Mouse (Mus musculus): ENCODE measurements at regions not wholly inside any gene's neighbourhood (a gene's known extent, or its start where the extent isn't known, plus 50 kb on each side); places are given as distances from the start of the nearest gene placed in this dataset.
A peak's percentile ranks its signal among the peaks of the same experiment; 100 is the strongest.

DNA sequence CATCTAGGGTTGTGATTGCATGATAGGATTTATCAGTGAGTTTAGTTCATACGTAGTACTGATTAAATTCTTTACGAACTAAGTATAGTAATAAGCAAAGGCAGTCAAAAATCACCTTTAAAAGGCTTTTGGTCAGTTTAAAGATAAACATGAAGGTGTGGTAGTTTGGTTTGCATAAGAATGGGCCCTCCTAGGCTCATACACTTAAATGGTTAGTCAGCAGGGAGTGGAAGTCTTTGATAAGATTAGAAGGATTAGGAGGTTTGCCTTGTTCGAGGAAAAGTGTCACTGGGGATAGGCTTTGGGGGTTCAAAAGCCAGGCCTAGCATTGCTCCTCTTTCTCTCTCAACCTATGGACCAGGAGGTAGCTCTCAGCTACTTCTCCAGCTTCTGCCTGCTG is 357.4 kb upstream of the Pdzrn3 start:
- WGBS: 47% methylated on average over 3 of the region's 3 CpGs
- TF ChIP-seq EP300 (optimal IDR thresholded peaks at IDR 0.05): no peak
- no peak for TF ChIP-seq CTCF (IDR thresholded peaks at IDR 0.05; ENCODE audit: low read depth)
- Histone ChIP-seq H3K36me3 (ENCODE audit: control insufficient read depth, insufficient read depth, low read length) (no peaks in the 10 kb centered on the region), H3K9ac (ENCODE audit: low read length) (no peak overlapping the region), H3K4me3 (ENCODE audit: low read depth, low read length) (no peak overlapping the region), H3K27me3 (ENCODE audit: control insufficient read depth, insufficient read depth, low read length) (no peaks in the 10 kb centered on the region), H3K9me3 (ENCODE audit: control insufficient read depth, low read length) (no peaks in the 10 kb centered on the region), H3K4me2 (replicated peaks; ENCODE audit: low read depth) (no peak overlapping the region), H3K4me1 (replicated peaks; ENCODE audit: control insufficient read depth, insufficient read depth) (no peaks in the 10 kb centered on the region), H3K27ac (replicated peaks) (no peak overlapping the region)
- DNase-seq (ENCODE audit: low spot score) (peak; percentile 13), ATAC-seq (ENCODE audit: low FRiP score, low TSS enrichment) (peak; percentile 76; the same call in 1 of the 2 replicates)

DNA sequence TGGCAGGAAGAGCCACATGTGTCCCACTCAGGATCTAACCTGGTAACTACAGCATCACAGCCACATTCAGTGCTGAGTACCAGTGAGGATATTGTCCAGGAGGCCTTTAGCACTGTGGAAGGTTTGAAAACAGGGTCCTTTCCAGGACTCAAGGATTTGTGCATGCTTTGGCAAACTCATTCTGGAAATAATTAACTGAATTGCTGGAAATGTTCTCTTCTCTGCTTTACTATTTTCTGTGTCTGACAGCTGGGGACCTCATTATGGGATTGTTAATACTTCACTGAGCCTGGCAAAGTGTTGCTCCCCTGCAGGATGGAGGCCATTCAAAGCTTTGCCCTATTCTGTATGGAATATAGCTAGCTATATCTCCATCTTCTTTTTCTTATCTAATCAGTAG is 342.8 kb upstream of the Pdzrn3 start:
- no peak overlapping the region for H3K4me2 ChIP-seq (replicated peaks; ENCODE audit: low read depth)
- H3K9me3 ChIP-seq (ENCODE audit: control insufficient read depth, low read length): no peaks in the 10 kb centered on the region
- no peaks in the 10 kb centered on the region for H3K4me1 ChIP-seq (replicated peaks; ENCODE audit: control insufficient read depth, insufficient read depth)
- no peak overlapping the region for H3K4me3 ChIP-seq (ENCODE audit: low read depth, low read length)
- H3K27me3 ChIP-seq (ENCODE audit: control insufficient read depth, insufficient read depth, low read length): no peaks in the 10 kb centered on the region
- DNase-seq (ENCODE audit: low spot score) (no peak), ATAC-seq (ENCODE audit: low FRiP score, low TSS enrichment) (no peak)
- TF ChIP-seq CTCF (IDR thresholded peaks at IDR 0.05; ENCODE audit: low read depth) (no peak), EP300 (optimal IDR thresholded peaks at IDR 0.05) (no peak)
- no peak overlapping the region for H3K27ac ChIP-seq (replicated peaks)
- no peaks in the 10 kb centered on the region for H3K36me3 ChIP-seq (ENCODE audit: control insufficient read depth, insufficient read depth, low read length)
- H3K9ac ChIP-seq (ENCODE audit: low read length): no peak overlapping the region

DNA sequence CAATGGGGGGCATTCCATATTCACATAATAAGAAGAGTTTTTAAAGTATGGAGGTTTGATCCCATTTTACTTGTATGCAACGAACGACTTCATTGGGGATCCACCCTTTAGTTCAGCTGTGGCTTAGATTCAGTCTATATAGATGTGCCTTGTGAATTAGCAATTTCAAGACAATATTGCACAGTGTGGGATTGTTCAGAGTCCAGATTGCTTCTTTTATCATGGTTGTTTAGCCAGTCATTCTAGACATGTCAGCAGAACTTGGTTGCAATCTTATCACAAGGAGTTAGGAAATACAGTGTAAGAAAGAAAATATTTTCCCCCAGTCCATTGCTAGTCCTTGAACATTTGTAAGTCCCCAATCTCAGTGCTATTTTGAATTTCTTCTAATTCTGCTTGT is 312.0 kb upstream of the Pdzrn3 start:
- Histone ChIP-seq H3K9ac (ENCODE audit: low read length) (no peak overlapping the region), H3K9me3 (ENCODE audit: control insufficient read depth, low read length) (no peaks in the 10 kb centered on the region), H3K4me1 (replicated peaks; ENCODE audit: control insufficient read depth, insufficient read depth) (no peaks in the 10 kb centered on the region), H3K4me2 (replicated peaks; ENCODE audit: low read depth) (no peak overlapping the region), H3K27me3 (ENCODE audit: control insufficient read depth, insufficient read depth, low read length) (no peaks in the 10 kb centered on the region), H3K27ac (replicated peaks) (no peak overlapping the region), H3K36me3 (ENCODE audit: control insufficient read depth, insufficient read depth, low read length) (no peaks in the 10 kb centered on the region), H3K4me3 (ENCODE audit: low read depth, low read length) (no peak overlapping the region)
- 94% methylated on average over 2 of the region's 2 CpGs for WGBS
- DNase-seq (ENCODE audit: low spot score) (no peak), ATAC-seq (ENCODE audit: low FRiP score, low TSS enrichment) (no peak)
- TF ChIP-seq CTCF (IDR thresholded peaks at IDR 0.05; ENCODE audit: low read depth): no peak
- no peak for TF ChIP-seq EP300 (optimal IDR thresholded peaks at IDR 0.05)

DNA sequence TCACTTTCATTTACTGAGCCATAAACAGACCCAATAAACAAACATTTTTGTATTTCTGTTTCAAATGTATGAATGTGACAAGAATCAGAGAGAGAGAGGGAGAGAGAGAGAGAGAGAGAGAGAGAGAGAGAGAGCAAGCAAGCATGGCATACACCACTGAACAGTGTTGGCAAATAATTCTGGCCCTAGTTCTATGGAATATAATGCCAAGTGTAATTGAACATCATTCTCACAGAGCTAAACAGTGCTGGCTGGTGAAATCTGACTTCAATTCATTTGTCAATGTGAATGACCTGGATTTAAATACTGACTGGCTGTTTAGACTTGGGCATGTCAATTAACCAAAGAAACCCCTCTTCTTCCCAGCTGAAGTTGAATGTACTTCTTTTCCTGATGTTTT is 308.9 kb upstream of the Pdzrn3 start:
- H3K4me2 ChIP-seq (replicated peaks; ENCODE audit: low read depth): no peak overlapping the region
- TF ChIP-seq CTCF (IDR thresholded peaks at IDR 0.05; ENCODE audit: low read depth) (no peak), EP300 (optimal IDR thresholded peaks at IDR 0.05) (no peak)
- no peaks in the 10 kb centered on the region for H3K9me3 ChIP-seq (ENCODE audit: control insufficient read depth, low read length)
- no peak overlapping the region for H3K4me3 ChIP-seq (ENCODE audit: low read depth, low read length)
- DNase-seq (ENCODE audit: low spot score): no peak
- no peak for ATAC-seq (ENCODE audit: low FRiP score, low TSS enrichment)
- no peaks in the 10 kb centered on the region for H3K36me3 ChIP-seq (ENCODE audit: control insufficient read depth, insufficient read depth, low read length)
- H3K27me3 ChIP-seq (ENCODE audit: control insufficient read depth, insufficient read depth, low read length): no peaks in the 10 kb centered on the region
- H3K4me1 ChIP-seq (replicated peaks; ENCODE audit: control insufficient read depth, insufficient read depth): no peaks in the 10 kb centered on the region
- no peak overlapping the region for H3K9ac ChIP-seq (ENCODE audit: low read length)
- H3K27ac ChIP-seq (replicated peaks): no peak overlapping the region

DNA sequence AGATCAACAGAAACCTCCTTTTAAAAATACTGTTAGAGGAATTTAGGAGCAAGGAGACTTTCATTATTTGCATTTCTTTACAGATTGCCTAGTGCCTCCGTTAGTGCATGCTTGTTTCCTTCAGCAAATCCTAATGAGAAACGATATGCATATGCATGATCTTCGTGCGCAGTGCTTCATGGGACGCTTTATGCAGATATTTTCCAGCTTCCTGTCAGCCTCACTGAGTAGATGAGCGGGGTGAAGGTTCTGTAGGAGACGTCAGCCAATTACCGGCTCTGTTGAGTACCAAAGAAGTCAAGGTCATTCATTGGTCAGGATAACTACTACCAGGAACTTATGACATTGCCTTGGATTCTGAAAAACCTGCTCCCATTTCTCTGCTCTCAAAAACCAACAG is 308.0 kb upstream of the Pdzrn3 start:
- Histone ChIP-seq H3K27ac (replicated peaks) (no peak overlapping the region), H3K36me3 (ENCODE audit: control insufficient read depth, insufficient read depth, low read length) (no peaks in the 10 kb centered on the region), H3K4me2 (replicated peaks; ENCODE audit: low read depth) (no peak overlapping the region), H3K9ac (ENCODE audit: low read length) (no peak overlapping the region), H3K4me1 (replicated peaks; ENCODE audit: control insufficient read depth, insufficient read depth) (no peaks in the 10 kb centered on the region), H3K4me3 (ENCODE audit: low read depth, low read length) (no peak overlapping the region), H3K27me3 (ENCODE audit: control insufficient read depth, insufficient read depth, low read length) (no peaks in the 10 kb centered on the region), H3K9me3 (ENCODE audit: control insufficient read depth, low read length) (no peaks in the 10 kb centered on the region)
- WGBS: 84% methylated on average over 8 of the region's 8 CpGs
- ATAC-seq (ENCODE audit: low FRiP score, low TSS enrichment): no peak
- TF ChIP-seq EP300 (optimal IDR thresholded peaks at IDR 0.05): no peak
- TF ChIP-seq CTCF (IDR thresholded peaks at IDR 0.05; ENCODE audit: low read depth): no peak
- DNase-seq (ENCODE audit: low spot score): no peak

DNA sequence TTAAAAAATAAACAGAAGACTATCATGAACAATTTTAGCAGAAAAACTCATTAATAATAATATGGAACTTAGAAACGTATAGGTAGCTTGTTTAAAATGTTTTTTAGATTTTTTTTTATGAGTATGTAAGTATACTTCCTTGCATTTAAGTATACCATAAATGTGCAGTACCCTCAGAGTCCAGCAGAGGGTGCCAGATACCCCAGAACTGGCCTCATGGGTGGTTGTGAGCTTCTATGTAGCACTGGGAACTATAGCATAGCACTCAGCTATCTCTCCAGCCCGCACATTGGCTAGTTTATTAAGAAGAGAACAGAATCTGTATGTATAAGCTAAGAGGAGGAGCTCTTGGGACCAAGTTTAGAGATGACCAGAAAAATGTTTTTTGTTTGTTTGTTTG is 306.7 kb upstream of the Pdzrn3 start:
- H3K4me1 ChIP-seq (replicated peaks; ENCODE audit: control insufficient read depth, insufficient read depth): no peaks in the 10 kb centered on the region
- H3K4me3 ChIP-seq (ENCODE audit: low read depth, low read length): no peak overlapping the region
- H3K36me3 ChIP-seq (ENCODE audit: control insufficient read depth, insufficient read depth, low read length): no peaks in the 10 kb centered on the region
- ATAC-seq (ENCODE audit: low FRiP score, low TSS enrichment) (no peak), DNase-seq (ENCODE audit: low spot score) (peak; percentile 13)
- TF ChIP-seq CTCF (IDR thresholded peaks at IDR 0.05; ENCODE audit: low read depth): peak; percentile 50
- TF ChIP-seq EP300 (optimal IDR thresholded peaks at IDR 0.05): no peak
- no peak overlapping the region for H3K27ac ChIP-seq (replicated peaks)
- no peak overlapping the region for H3K9ac ChIP-seq (ENCODE audit: low read length)
- 76% methylated on average over 2 of the region's 2 CpGs for WGBS
- no peak overlapping the region for H3K4me2 ChIP-seq (replicated peaks; ENCODE audit: low read depth)
- no peaks in the 10 kb centered on the region for H3K27me3 ChIP-seq (ENCODE audit: control insufficient read depth, insufficient read depth, low read length)
- H3K9me3 ChIP-seq (ENCODE audit: control insufficient read depth, low read length): no peaks in the 10 kb centered on the region
